Mouse (Mus musculus): ENCODE measurements around the gene E2f2.

DNA sequence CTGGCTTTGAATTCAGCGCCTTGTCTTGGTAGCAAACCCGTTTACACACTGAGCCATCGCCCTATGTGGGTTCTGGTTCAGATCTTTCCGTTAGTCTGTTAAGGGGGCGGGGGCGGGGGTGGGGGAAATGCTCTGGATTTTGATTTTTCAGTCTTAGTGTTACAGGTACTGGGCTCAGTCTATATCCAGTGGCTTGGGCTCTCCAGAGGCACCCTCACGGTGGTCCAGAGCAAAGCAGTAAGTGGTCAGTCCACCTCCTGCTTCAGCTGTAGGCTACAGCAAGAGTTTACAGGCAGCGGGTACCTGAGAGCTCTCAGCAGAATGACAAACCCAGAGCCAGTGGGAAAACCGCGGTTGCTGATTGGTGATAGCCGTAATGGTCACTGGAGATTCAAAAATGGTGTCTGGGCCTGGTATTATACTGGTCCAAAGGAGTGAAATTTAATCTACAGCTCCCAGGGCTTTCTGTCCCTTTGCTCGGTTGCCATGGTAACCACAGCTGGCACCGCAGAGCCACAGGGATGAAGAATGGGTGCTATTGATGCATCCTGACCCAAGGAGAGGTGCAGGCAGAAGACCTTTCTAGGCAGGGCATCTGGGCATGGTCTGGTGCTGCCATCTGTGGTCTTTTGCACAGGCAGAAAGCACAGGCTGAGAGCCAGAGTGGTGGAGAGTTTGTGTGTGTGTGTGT, 51.5 kb downstream of the E2f2 start:
- TF ChIP-seq CTCF (IDR thresholded peaks at IDR 0.05; ENCODE audit: borderline replicate concordance, extremely low read depth, insufficient read depth, insufficient read length) (no peak; the same call in 1 of the 2 replicates), POLR2A (IDR thresholded peaks at IDR 0.05; ENCODE audit: borderline replicate concordance, extremely low read depth, insufficient read depth, insufficient read length, poor library complexity, severe bottlenecking) (no peak)

Data from brain, embryonic 14.5 days (tissue).